Comparison of ENCODE assay signal across 7 mouse cellular contexts in the genomic region with DNA sequence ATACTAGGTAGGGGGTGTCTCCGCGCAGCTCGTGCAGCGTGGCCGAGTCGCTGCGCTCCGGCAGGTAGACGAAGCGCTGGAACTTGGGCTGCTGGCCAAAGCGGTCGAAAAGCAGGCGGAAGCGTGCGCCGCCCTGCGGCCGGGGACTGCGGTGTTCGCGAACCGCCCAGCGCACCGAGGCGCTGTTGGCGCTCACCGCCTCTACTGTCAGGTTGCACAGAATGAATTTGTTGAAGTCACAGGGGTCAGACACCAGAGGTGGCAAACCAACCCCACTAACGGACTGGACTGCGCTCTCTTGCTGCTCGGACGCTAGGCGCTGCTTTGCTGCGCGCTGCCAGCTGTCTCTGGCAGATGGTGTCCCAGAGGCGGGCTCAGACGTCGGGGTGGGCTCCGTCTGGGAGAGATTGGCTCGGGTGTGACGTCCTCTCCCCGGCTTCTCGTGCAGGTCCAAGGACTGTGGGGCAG. TPM values are rescaled to one million over a fixed set of nuclear protein-coding genes. Genes with fewer than 3 reads are reported as not detected.
DNase-seq lines count a peak whose midpoint lies in the region; ATAC-seq and TF ChIP-seq lines count a peak whose summit lies in the region.

No protein-coding gene starts in this region.

- H3K9ac ChIP-seq in embryonic facial prominence, embryonic 11.5 days (replicated peaks; ENCODE audit: low read length) = peak overlapping the region; percentile 89
- no peak overlapping the region for H3K9ac ChIP-seq in liver, adult 2 months (ENCODE audit: low read depth, low read length)
- peak overlapping the region; percentile 60 for H3K9ac ChIP-seq in midbrain, embryonic 16.5 days (ENCODE audit: low read depth, low read length)

- H3K4me2 ChIP-seq in embryonic facial prominence, embryonic 11.5 days (ENCODE audit: low read depth, low read length) = peak overlapping the region; percentile 87
- peak overlapping the region; percentile 83 for H3K4me2 ChIP-seq in midbrain, embryonic 16.5 days (ENCODE audit: low read length)

- H3K4me3 ChIP-seq in brown adipose tissue, adult 24 weeks (ENCODE audit: insufficient read depth, low read depth, low read length) = peak overlapping the region; percentile 58
- H3K4me3 ChIP-seq in embryonic facial prominence, embryonic 11.5 days (ENCODE audit: low read depth, low read length) = peak overlapping the region; percentile 71
- peak overlapping the region; percentile 32; the same call in 1 of the 2 replicates for H3K4me3 ChIP-seq in liver, adult 2 months (ENCODE audit: insufficient read depth, low read depth, low read length)
- peak overlapping the region; percentile 45 for H3K4me3 ChIP-seq in midbrain, embryonic 16.5 days (ENCODE audit: low read depth, low read length)

- TF ChIP-seq POLR2A in liver, adult 2 months (IDR thresholded peaks at IDR 0.05; ENCODE audit: extremely low read depth, insufficient read depth, low read length) = no peak

- TF ChIP-seq CTCF in liver, adult 2 months (IDR thresholded peaks at IDR 0.05; ENCODE audit: low read depth, low read length) = peak; percentile 74

- no peaks in the 10 kb centered on the region for H3K9me3 ChIP-seq in embryonic facial prominence, embryonic 11.5 days (replicated peaks; ENCODE audit: control insufficient read depth, low read length)
- no peaks in the 10 kb centered on the region for H3K9me3 ChIP-seq in midbrain, embryonic 16.5 days (replicated peaks; ENCODE audit: control insufficient read depth, low read length, poor library complexity, severe bottlenecking)

- no peaks in the 10 kb centered on the region for H3K79me2 ChIP-seq in liver, adult 2 months (ENCODE audit: control insufficient read depth, insufficient read depth, low read length)

- ATAC-seq in embryonic facial prominence, embryonic 11.5 days (replicated peaks; ENCODE audit: insufficient number of reproducible peaks, low FRiP score, low TSS enrichment, low read depth) = peak; percentile 0; the same call in 1 of the 2 replicates
- peak; percentile 47 for ATAC-seq in midbrain, embryonic 16.5 days

- peaks cover 6% of the 10 kb centered on the region; the same call in 1 of the 2 replicates for H3K27me3 ChIP-seq in embryonic facial prominence, embryonic 11.5 days (ENCODE audit: control insufficient read depth, insufficient read depth, low read length)
- H3K27me3 ChIP-seq in liver, adult 2 months (ENCODE audit: control insufficient read depth, insufficient read depth, low read length) = peaks cover 29% of the 10 kb centered on the region
- peaks cover 22% of the 10 kb centered on the region for H3K27me3 ChIP-seq in midbrain, embryonic 16.5 days (ENCODE audit: control insufficient read depth, insufficient read depth, low read depth, low read length)

- DNase-seq in embryonic facial prominence, embryonic 11.5 days (ENCODE audit: low spot score) = peak; percentile 76
- DNase-seq in heart, adult 8-10 months (ENCODE audit: low spot score) = peak; percentile 60
- DNase-seq in kidney, adult 8-10 months = peak; percentile 49 to 72
- DNase-seq in liver, adult 2 months (ENCODE audit: extremely low read depth, low read depth, low spot score) = peak; percentile 22
- DNase-seq in urinary bladder, adult 18-20 months (ENCODE audit: low spot score in 2 of 2) = peak; percentile 67 to 82

- H3K27ac ChIP-seq in brown adipose tissue, adult 24 weeks (replicated peaks; ENCODE audit: low read depth, low read length) = no peak overlapping the region
- 0 out of 2 replicates have a peak overlapping the region, but pooled peaks have one; percentile 97 for H3K27ac ChIP-seq in embryonic facial prominence, embryonic 11.5 days (replicated peaks; ENCODE audit: low read depth, low read length)
- H3K27ac ChIP-seq in liver, adult 2 months (replicated peaks; ENCODE audit: insufficient read depth, low read depth, low read length) = no peak overlapping the region
- no peak overlapping the region for H3K27ac ChIP-seq in midbrain, embryonic 16.5 days (ENCODE audit: low read length)

- H3K4me1 ChIP-seq in brown adipose tissue, adult 24 weeks (ENCODE audit: control insufficient read depth, insufficient read depth, insufficient read length, low read length) = peaks cover 6% of the 10 kb centered on the region; the same call in 1 of the 2 replicates
- H3K4me1 ChIP-seq in embryonic facial prominence, embryonic 11.5 days (ENCODE audit: control insufficient read depth, insufficient read depth, low read length) = peaks cover 9% of the 10 kb centered on the region
- peaks cover 4% of the 10 kb centered on the region; the same call in 1 of the 2 replicates for H3K4me1 ChIP-seq in liver, adult 2 months (ENCODE audit: control insufficient read depth, insufficient read depth, low read length)
- peaks cover 28% of the 10 kb centered on the region for H3K4me1 ChIP-seq in midbrain, embryonic 16.5 days (ENCODE audit: control insufficient read depth, insufficient read depth, low read length)

- 3% methylated on average over 42 of the region's 42 CpGs for WGBS in embryonic facial prominence, embryonic 11.5 days
- 3% methylated on average over 42 of the region's 42 CpGs for WGBS in liver, adult 2 months
- WGBS in midbrain, embryonic 16.5 days = under 1% methylated on average over 42 of the region's 42 CpGs

- no peaks in the 10 kb centered on the region for H3K36me3 ChIP-seq in embryonic facial prominence, embryonic 11.5 days (replicated peaks; ENCODE audit: control insufficient read depth, insufficient read depth, low read depth, low read length)
- H3K36me3 ChIP-seq in liver, adult 2 months (ENCODE audit: control insufficient read depth, insufficient read depth, low read length) = no peaks in the 10 kb centered on the region
- no peaks in the 10 kb centered on the region for H3K36me3 ChIP-seq in midbrain, embryonic 16.5 days (ENCODE audit: control insufficient read depth, insufficient read depth, low read length)

RNA-seq across cellular contexts. Expression of a gene that starts 2.3 kb away (rescaled TPM):
- 1.3 and 1.5 TPM in 2 replicates for polyA plus RNA-seq in brown adipose tissue, adult 24 weeks (2012; ENCODE audit: insufficient read depth, insufficient read length, missing spikeins)
- polyA plus RNA-seq in embryonic facial prominence, embryonic 11.5 days (2014; fragmentation: Nextera tagmentation; extraction: Ambion mirVana) = 36.0 and 39.7 TPM in 2 replicates
- 1 to 10 TPM; 3.2 to 3.6 (median 3.4) TPM for total RNA-seq in heart, adult 8-10 months (2022)
- 0.18 and 0.27 TPM in 2 replicates for total RNA-seq in liver, adult 2 months (2014; rRNA removed)
- polyA plus RNA-seq in liver, adult 2 months (2012; rRNA removed) = 0.17 and 0.29 TPM in 2 replicates
- 13.0 and 16.9 TPM in 2 replicates for polyA plus RNA-seq in midbrain, embryonic 16.5 days (2015; fragmentation: Nextera tagmentation; extraction: Ambion mirVana)

Comparison
In these comparisons a context has a peak if more than half of its experiments do, and no peak if none do; other contexts are left out.
1. DNase-seq: peak in every context shown above with its lines; median percentile 76 in embryonic facial prominence, embryonic 11.5 days; 74 in urinary bladder, adult 18-20 months; 60 in kidney, adult 8-10 months; 60 in heart, adult 8-10 months; 22 in liver, adult 2 months.